Mouse (Mus musculus) forebrain, embryonic 16.5 days (tissue): ENCODE measurements around the gene Sidt2. TPM values are rescaled to one million over a fixed set of nuclear protein-coding genes. Genes with fewer than 3 reads are reported as not detected.

Experiments used
- ATAC-seq: fragments of 200-750 bp; cut with Nextera tagmentation; 2 replicates; pipeline ENCODE4 v1.8.0; 2017; ENCODE audit warnings: mild to moderate bottlenecking, moderate library complexity
- H3K27ac ChIP-seq: fragments of 300-500 bp; sonication (generic); 2 replicates; pipeline ENCODE4 v1.5.1; 2014; ENCODE audit warnings: low read length, control low read depth
- H3K27me3 ChIP-seq: fragments of 300-500 bp; sonication (generic); replicated peaks from 2 replicates; pipeline ENCODE4 v1.6.1; 2014; ENCODE audit warnings: low read length; ENCODE audit not compliant: control insufficient read depth, insufficient read depth
- H3K36me3 ChIP-seq: fragments of 300-500 bp; sonication (generic); 2 replicates; pipeline ENCODE4 v1.6.1; 2014; ENCODE audit not compliant: control insufficient read depth, insufficient read depth
- H3K4me1 ChIP-seq: fragments of 300-500 bp; sonication (generic); replicated peaks from 2 replicates; pipeline ENCODE4 v1.6.1; 2014; ENCODE audit warnings: low read length; ENCODE audit not compliant: control insufficient read depth, insufficient read depth
- H3K4me2 ChIP-seq: fragments of 300-500 bp; sonication (generic); 2 replicates; pipeline ENCODE4 v1.6.1; 2014; ENCODE audit warnings: mild to moderate bottlenecking, low read length, control low read depth
- H3K4me3 ChIP-seq: fragments of 300-500 bp; sonication (generic); replicated peaks from 2 replicates; pipeline ENCODE4 v1.5.1; 2014; ENCODE audit warnings: mild to moderate bottlenecking, low read length, control low read depth
- H3K9ac ChIP-seq: fragments of 300-500 bp; sonication (generic); replicated peaks from 2 replicates; pipeline ENCODE4 v1.6.1; 2014; ENCODE audit warnings: low read depth, low read length, control low read depth
- H3K9me3 ChIP-seq: fragments of 300-500 bp; sonication (generic); 2 replicates; pipeline ENCODE4 v1.6.1; 2016; ENCODE audit warnings: low read length; ENCODE audit not compliant: control insufficient read depth
- WGBS: fragments of 180-500 bp; shearing (Covaris S2); extraction: QIAGEN DNeasy Blood & Tissue Kit; methylation state at CpG from one replicate; pipeline ENCODE4 v1.1.7; 2014; 5-methylcytosine and 5-hydroxymethylcytosine counted together
- polyA plus RNA-seq: library from polyadenylated mRNA; unstranded; fragments of >200 nt; fragmentation: Nextera tagmentation; extraction: Ambion mirVana; gene quantifications from 2 replicates; pipeline ENCODE4 v1.2.1, GENCODE M21; 2015

Gene Sidt2
- polyA plus RNA-seq, 1 experiment from 2014 or later = 39.6 TPM

GRCm38 (mm10) chr9:45979778-45980177, 24.7 kb upstream of the Sidt2 start:
- no peak overlapping the region for H3K9ac ChIP-seq
- H3K27me3 ChIP-seq = no peaks in the 10 kb centered on the region
- H3K4me2 ChIP-seq = no peak overlapping the region
- H3K27ac ChIP-seq = no peak overlapping the region
- ATAC-seq = no peak
- H3K4me1 ChIP-seq = peaks cover 29% of the 10 kb centered on the region
- WGBS = 97% methylated on average over 2 of the region's 2 CpGs
- H3K4me3 ChIP-seq = no peak overlapping the region
- H3K9me3 ChIP-seq = no peaks in the 10 kb centered on the region
- H3K36me3 ChIP-seq = no peaks in the 10 kb centered on the region

GRCm38 (mm10) chr9:45976884-45977283, 21.8 kb upstream of the Sidt2 start:
- WGBS = 77% methylated on average over 2 of the region's 2 CpGs

GRCm38 (mm10) chr9:45963577-45963976, 8.5 kb upstream of the Sidt2 start:
- H3K4me1 ChIP-seq = no peaks in the 10 kb centered on the region
- no peaks in the 10 kb centered on the region for H3K27me3 ChIP-seq
- H3K27ac ChIP-seq = no peak overlapping the region
- WGBS = 96% methylated on average over 6 of the region's 6 CpGs
- H3K4me2 ChIP-seq = no peak overlapping the region
- H3K4me3 ChIP-seq = no peak overlapping the region
- no peak overlapping the region for H3K9ac ChIP-seq
- H3K36me3 ChIP-seq = peaks cover 34% of the 10 kb centered on the region
- H3K9me3 ChIP-seq = no peaks in the 10 kb centered on the region
- no peak for ATAC-seq

More at GRCm38 (mm10) chr9:45976884-45977283, 21.8 kb upstream of the Sidt2 start:
- Histone ChIP-seq H3K4me1 (peaks cover 12% of the 10 kb centered on the region), H3K27ac (no peak overlapping the region), H3K4me2 (no peak overlapping the region), H3K9me3 (no peaks in the 10 kb centered on the region), H3K4me3 (no peak overlapping the region), H3K36me3 (peaks cover 11% of the 10 kb centered on the region), H3K27me3 (no peaks in the 10 kb centered on the region), H3K9ac (no peak overlapping the region)
- ATAC-seq = no peak

GRCm38 (mm10) chr9:45961855-45962254, 6.8 kb upstream of the Sidt2 start:
- peaks cover 26% of the 10 kb centered on the region; the same call in 1 of the 2 replicates for H3K36me3 ChIP-seq
- 87% methylated on average over 2 of the region's 2 CpGs for WGBS
- peaks cover 5% of the 10 kb centered on the region for H3K4me1 ChIP-seq

GRCm38 (mm10) chr9:45959661-45960060, 4.6 kb upstream of the Sidt2 start:
- Histone ChIP-seq H3K4me2 (no peak overlapping the region), H3K4me3 (no peak overlapping the region), H3K4me1 (peaks cover 11% of the 10 kb centered on the region), H3K9ac (no peak overlapping the region), H3K9me3 (no peaks in the 10 kb centered on the region), H3K36me3 (peaks cover 18% of the 10 kb centered on the region; the same call in 1 of the 2 replicates), H3K27ac (no peak overlapping the region), H3K27me3 (no peaks in the 10 kb centered on the region)
- 87% methylated on average over 7 of the region's 7 CpGs for WGBS
- no peak for ATAC-seq

More at GRCm38 (mm10) chr9:45961855-45962254, 6.8 kb upstream of the Sidt2 start:
- ATAC-seq = no peak
- Histone ChIP-seq H3K27ac (no peak overlapping the region), H3K4me2 (no peak overlapping the region), H3K4me3 (no peak overlapping the region), H3K27me3 (no peaks in the 10 kb centered on the region), H3K9me3 (no peaks in the 10 kb centered on the region), H3K9ac (no peak overlapping the region)

GRCm38 (mm10) chr9:45958851-45959250, 3.8 kb upstream of the Sidt2 start:
- ATAC-seq = no peak
- no peak overlapping the region for H3K4me2 ChIP-seq
- no peaks in the 10 kb centered on the region for H3K9me3 ChIP-seq
- H3K4me1 ChIP-seq = peaks cover 16% of the 10 kb centered on the region
- H3K36me3 ChIP-seq = peaks cover 12% of the 10 kb centered on the region; the same call in 1 of the 2 replicates
- H3K27ac ChIP-seq = no peak overlapping the region
- 34% methylated on average over 4 of the region's 4 CpGs for WGBS
- no peak overlapping the region for H3K9ac ChIP-seq
- H3K4me3 ChIP-seq = no peak overlapping the region
- H3K27me3 ChIP-seq = no peaks in the 10 kb centered on the region

- no peak for ATAC-seq
- Histone ChIP-seq H3K9ac (no peak overlapping the region), H3K4me1 (peaks cover 23% of the 10 kb centered on the region), H3K4me2 (no peak overlapping the region), H3K27me3 (no peaks in the 10 kb centered on the region), H3K36me3 (peaks cover 5% of the 10 kb centered on the region; the same call in 1 of the 2 replicates), H3K4me3 (no peak overlapping the region), H3K27ac (no peak overlapping the region; the same call in 1 of the 2 replicates), H3K9me3 (no peaks in the 10 kb centered on the region)
- 42% methylated on average over 7 of the region's 7 CpGs for WGBS
Observed at GRCm38 (mm10) chr9:45958023-45958670, 3.1 kb upstream of the Sidt2 start.

GRCm38 (mm10) chr9:45954294-45955106, 558 bp downstream of the Sidt2 start:
- peak overlapping the region; percentile 87 for H3K4me3 ChIP-seq
- H3K9me3 ChIP-seq = no peaks in the 10 kb centered on the region
- peak overlapping the region; percentile 87 for H3K9ac ChIP-seq
- H3K4me1 ChIP-seq = peaks cover 25% of the 10 kb centered on the region
- under 1% methylated on average over 62 of the region's 63 CpGs for WGBS
- H3K36me3 ChIP-seq = 0 out of 2 replicates have a peak, but pooled peaks cover 2% of the 10 kb centered on the region
- peak; percentile 23; the same call in 1 of the 2 replicates for ATAC-seq
- peak overlapping the region; percentile 62 for H3K27ac ChIP-seq
- no peaks in the 10 kb centered on the region for H3K27me3 ChIP-seq
- peak overlapping the region; percentile 79 for H3K4me2 ChIP-seq

- no peaks in the 10 kb centered on the region for H3K27me3 ChIP-seq
- H3K36me3 ChIP-seq = peaks cover 7% of the 10 kb centered on the region; the same call in 1 of the 2 replicates
- peak overlapping the region; percentile 87 for H3K4me3 ChIP-seq
- no peak for ATAC-seq
- peak overlapping the region; percentile 87; the same call in 1 of the 2 replicates for H3K9ac ChIP-seq
- H3K4me2 ChIP-seq = peak overlapping the region; percentile 79
- H3K4me1 ChIP-seq = peaks cover 25% of the 10 kb centered on the region
- 63% methylated on average over 13 of the region's 13 CpGs for WGBS
- no peak overlapping the region for H3K27ac ChIP-seq
- no peaks in the 10 kb centered on the region for H3K9me3 ChIP-seq
Observed at GRCm38 (mm10) chr9:45953511-45954293, 1.4 kb downstream of the Sidt2 start.
